Mouse (Mus musculus) bone marrow, adult 2 months (tissue): ENCODE measurements around the gene Palmd. TPM values are rescaled to one million over a fixed set of nuclear protein-coding genes. Genes with fewer than 3 reads are reported as not detected.

Experiments
- H3K27ac ChIP-seq: fragments of 200-500 bp; 2 replicates; pipeline ENCODE4 v1.5.1; 2012; ENCODE audit warnings: low read depth, mild to moderate bottlenecking, control low read depth, inconsistent platforms, low read length; ENCODE audit not compliant: control insufficient read depth, poor library complexity, insufficient read depth
- H3K4me1 ChIP-seq: fragments of 200-500 bp; 2 replicates; pipeline ENCODE4 v1.6.1; 2011; ENCODE audit warnings: low read length; ENCODE audit not compliant: control insufficient read depth, insufficient read depth
- H3K4me3 ChIP-seq: fragments of 200-500 bp; replicated peaks from 2 replicates; pipeline ENCODE3; 2011; ENCODE audit warnings: mild to moderate bottlenecking, low read depth, low read length, control low read depth; ENCODE audit not compliant: control insufficient read depth
- CTCF ChIP-seq: fragments of 200-500 bp; IDR thresholded peaks from 2 replicates; pipeline ENCODE4 v1.5.1; 2011; ENCODE audit warnings: low read length, control low read depth; ENCODE audit not compliant: control insufficient read depth, insufficient read depth
- POLR2A ChIP-seq: fragments of 200-500 bp; IDR thresholded peaks from 2 replicates; pipeline ENCODE4 v1.6.1; 2011; ENCODE audit warnings: low read depth, mild to moderate bottlenecking, control low read depth, low read length, borderline replicate concordance; ENCODE audit not compliant: control insufficient read depth
- WGBS: fragments of 180-500 bp; shearing (Covaris S2); methylation state at CpG from one replicate; pipeline ENCODE4 v1.1.7; 2018; 5-methylcytosine and 5-hydroxymethylcytosine counted together
- polyA plus RNA-seq: library from polyadenylated mRNA; stranded (reverse); fragments of >200 nt; gene quantifications from 2 replicates; pipeline ENCODE4 v1.2.4, GENCODE M21; 2011; ENCODE audit warnings: low replicate concordance; ENCODE audit not compliant: missing spikeins, insufficient read depth, insufficient read length

The Palmd gene
- polyA plus RNA-seq, 1 experiment: 1.6 TPM

GRCm38 (mm10) chr3:116940804-116941558, 27.8 kb downstream of the Palmd start:
- no peaks in the 10 kb centered on the region for H3K4me1 ChIP-seq
- TF ChIP-seq POLR2A: no peak
- TF ChIP-seq CTCF: no peak
- H3K27ac ChIP-seq: no peak overlapping the region
- no peak overlapping the region for H3K4me3 ChIP-seq
- 75% methylated on average over 10 of the region's 10 CpGs for WGBS

DNA sequence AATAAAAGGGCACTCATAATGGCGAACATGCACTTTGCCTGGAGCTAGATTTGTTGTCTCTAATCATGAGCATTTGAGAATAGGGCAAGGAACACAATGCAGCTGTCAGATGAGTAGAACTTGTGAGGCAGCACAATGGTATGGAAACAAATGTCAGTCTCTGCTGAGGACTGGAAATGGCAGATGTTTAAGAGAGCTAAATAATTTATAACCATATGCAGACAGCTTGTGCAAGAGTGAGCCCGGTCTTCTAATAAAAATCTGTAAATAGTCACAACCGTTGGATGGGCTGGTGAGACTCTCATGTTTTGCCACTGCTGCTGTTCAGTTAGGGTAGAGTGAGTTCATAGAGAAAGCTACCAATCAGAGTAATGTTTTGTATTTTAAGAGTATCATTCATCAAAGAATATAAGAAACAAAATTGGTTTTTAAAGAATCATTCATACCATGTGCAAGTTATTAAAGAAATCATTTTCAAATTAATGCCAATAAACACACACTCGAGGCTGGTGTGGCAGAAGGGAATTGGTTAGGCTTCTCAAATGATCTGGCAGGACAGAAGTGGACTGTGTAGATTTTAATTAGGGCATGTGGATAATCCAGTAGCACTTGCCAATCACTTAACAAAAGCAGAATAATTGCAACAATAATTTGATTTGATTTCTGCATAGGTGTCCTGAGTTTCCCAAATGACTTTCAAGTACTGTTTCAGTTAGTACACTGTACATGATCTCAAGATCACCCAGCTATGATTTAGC, 31.7 kb downstream of the Palmd start:
- no peak overlapping the region for H3K27ac ChIP-seq
- no peak overlapping the region for H3K4me3 ChIP-seq
- H3K4me1 ChIP-seq: no peaks in the 10 kb centered on the region
- 72% methylated on average over 4 of the region's 4 CpGs for WGBS
- TF ChIP-seq CTCF (no peak), POLR2A (no peak)

GRCm38 (mm10) chr3:116933158-116933557, 35.6 kb downstream of the Palmd start:
- no peak overlapping the region for H3K27ac ChIP-seq
- WGBS: 71% methylated on average over 1 of the region's 1 CpGs
- H3K4me1 ChIP-seq: no peaks in the 10 kb centered on the region
- no peak for TF ChIP-seq POLR2A
- no peak for TF ChIP-seq CTCF
- no peak overlapping the region for H3K4me3 ChIP-seq

DNA sequence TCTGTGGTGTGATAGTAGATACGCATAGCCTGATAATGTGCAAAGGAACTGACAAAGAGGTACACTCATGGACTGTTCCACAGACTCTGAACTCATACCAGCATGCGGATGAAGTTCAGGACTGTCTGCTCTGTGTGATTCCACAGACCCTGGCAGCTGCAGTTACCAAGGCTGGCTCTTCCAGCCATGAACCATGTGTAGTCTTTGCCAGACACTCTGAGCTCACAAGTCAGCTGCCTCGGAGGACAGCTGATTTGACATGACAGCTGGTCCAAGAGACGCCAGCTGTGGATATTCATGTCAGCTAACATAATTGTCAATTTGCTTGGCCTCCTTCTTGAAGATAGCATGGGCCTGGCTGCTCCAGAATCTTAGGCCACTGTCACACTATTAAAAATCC, 39.8 kb downstream of the Palmd start:
- 81% methylated on average over 4 of the region's 4 CpGs for WGBS
- Histone ChIP-seq H3K4me3 (no peak overlapping the region), H3K4me1 (no peaks in the 10 kb centered on the region), H3K27ac (no peak overlapping the region)
- no peak for TF ChIP-seq CTCF
- TF ChIP-seq POLR2A: no peak

DNA sequence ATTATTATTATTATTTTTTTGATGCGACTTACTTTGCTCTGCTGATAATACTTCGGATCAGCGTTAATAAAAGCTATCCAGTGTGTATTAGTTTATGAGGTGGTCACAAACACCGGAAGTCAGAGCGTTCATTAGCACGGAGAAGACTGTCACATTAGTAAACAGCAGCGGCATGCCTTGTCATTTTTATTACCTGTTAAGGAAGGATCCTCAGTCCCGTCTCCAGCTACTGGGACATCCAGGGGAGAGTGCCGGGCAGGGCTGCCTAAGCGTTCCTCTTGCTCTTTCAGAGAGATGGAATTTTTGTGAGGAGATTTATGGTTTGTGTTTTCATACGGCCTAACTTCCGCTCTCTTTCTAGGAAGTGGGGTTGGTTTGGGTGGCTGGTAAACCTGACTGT, 45.7 kb downstream of the Palmd start:
- Histone ChIP-seq H3K4me1 (no peaks in the 10 kb centered on the region), H3K4me3 (no peak overlapping the region), H3K27ac (no peak overlapping the region)
- TF ChIP-seq CTCF: no peak
- TF ChIP-seq POLR2A: no peak
- 72% methylated on average over 12 of the region's 12 CpGs for WGBS

GRCm38 (mm10) chr3:116921535-116921934, 47.3 kb downstream of the Palmd start:
- H3K27ac ChIP-seq: no peak overlapping the region
- H3K4me1 ChIP-seq: no peaks in the 10 kb centered on the region
- H3K4me3 ChIP-seq: no peak overlapping the region
- WGBS: 70% methylated on average over 3 of the region's 3 CpGs
- TF ChIP-seq CTCF: no peak
- TF ChIP-seq POLR2A: no peak

- 82% methylated on average over 4 of the region's 4 CpGs for WGBS
- H3K27ac ChIP-seq: no peak overlapping the region
- H3K4me1 ChIP-seq: no peaks in the 10 kb centered on the region
- TF ChIP-seq CTCF (no peak), POLR2A (no peak)
- H3K4me3 ChIP-seq: no peak overlapping the region
These were observed 51.8 kb downstream of the Palmd start for GRCm38 (mm10) chr3:116917016-116917415.

DNA sequence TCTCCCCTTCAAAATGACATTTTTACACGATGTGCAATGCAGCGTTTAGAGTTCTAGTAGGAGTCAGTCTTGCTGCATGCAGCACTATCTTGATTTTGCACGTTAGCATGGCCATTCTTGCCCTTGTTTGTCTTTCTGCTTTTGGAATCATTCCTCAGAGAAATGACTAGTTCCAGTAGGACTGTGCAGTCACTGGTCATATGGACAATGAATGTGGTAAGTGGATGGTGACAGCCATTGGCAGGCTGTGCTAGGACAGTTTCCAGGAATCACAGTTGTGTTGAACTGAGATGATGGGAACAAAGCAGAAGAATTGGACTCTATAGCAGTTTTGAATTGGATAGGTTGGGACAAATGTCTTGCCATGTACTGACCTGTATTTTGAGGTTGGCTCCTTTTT, 53.9 kb downstream of the Palmd start:
- no peaks in the 10 kb centered on the region for H3K4me1 ChIP-seq
- no peak overlapping the region for H3K27ac ChIP-seq
- WGBS: 73% methylated on average over 3 of the region's 3 CpGs
- H3K4me3 ChIP-seq: no peak overlapping the region
- TF ChIP-seq CTCF (no peak), POLR2A (no peak)
